Mouse (Mus musculus) spleen, embryonic (tissue): ENCODE measurements at regions not wholly inside any gene's neighbourhood (a gene's known extent, or its start where the extent isn't known, plus 50 kb on each side); places are given as distances from the start of the nearest gene placed in this dataset.

ENCODE experiments used
- CTCF ChIA-PET: fragments of 350-600 bp; sonication (Branson Sonifier 250); formaldehyde crosslinking; loops from one replicate; lab custom pipeline; 2022; lab: Charles Lee

DNA sequence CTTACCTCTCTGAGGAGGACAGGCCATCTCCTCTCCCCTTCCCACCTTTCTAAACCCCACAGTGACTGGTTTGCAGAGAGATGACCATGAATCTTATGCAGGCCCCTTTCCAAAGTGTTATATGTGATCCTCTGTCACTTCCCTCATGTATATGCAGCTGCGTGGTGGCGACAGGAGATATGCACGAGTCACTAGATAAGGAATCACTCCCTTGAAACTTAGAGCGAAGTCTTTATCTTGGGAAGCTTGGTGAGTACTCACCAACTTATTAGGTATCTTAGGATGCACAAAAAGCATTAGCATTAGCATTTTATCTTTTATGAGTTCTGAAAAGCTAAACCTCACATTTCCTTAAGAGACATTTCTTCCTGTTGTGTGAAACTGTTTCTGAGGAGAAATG is 421.9 kb downstream of the Tmem161b start:
- CTCF ChIA-PET = no interaction called here

- CTCF ChIA-PET = no interaction called here
Observed at GRCm38 (mm10) chr13:84646899-84647298, 424.8 kb downstream of the Tmem161b start.

DNA sequence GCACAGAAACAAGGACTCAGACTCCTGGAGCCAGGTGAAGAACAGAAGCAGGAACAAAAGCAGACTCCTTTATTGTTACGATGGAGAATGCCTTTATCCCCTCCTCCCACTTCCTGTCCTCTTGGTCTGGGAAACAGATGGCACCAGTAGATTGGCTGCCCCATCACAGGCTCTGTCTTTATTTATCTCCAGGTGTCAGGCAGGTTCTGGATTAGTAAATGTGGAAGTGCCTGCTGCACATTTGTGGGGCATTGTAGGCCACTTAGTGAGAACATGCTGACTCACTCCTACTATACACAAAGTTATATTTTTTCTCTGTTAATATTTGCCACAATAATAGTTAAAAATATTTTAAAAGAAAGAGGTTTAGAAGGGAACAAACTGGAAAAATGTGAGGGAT is 426.0 kb downstream of the Tmem161b start:
- CTCF ChIA-PET = no interaction called here

- CTCF ChIA-PET = interaction anchor here (0.7 kb wide), 1 partner anchor 185 kb away, joined by 11 read pairs; no protein-coding TSS in a partner anchor
Observed at GRCm38 (mm10) chr13:84663967-84664366, 441.9 kb downstream of the Tmem161b start.

GRCm38 (mm10) chr13:84680971-84681370 is 458.9 kb downstream of the Tmem161b start:
- CTCF ChIA-PET = no interaction called here

- CTCF ChIA-PET = interaction anchor here (0.7 kb wide), 1 partner anchor 21 kb away, joined by 4 read pairs; no protein-coding TSS in a partner anchor
Observed at GRCm38 (mm10) chr13:84685930-84686329, 463.8 kb downstream of the Tmem161b start.

GRCm38 (mm10) chr13:84693462-84693861 is 471.4 kb downstream of the Tmem161b start:
- CTCF ChIA-PET = interaction anchor here (0.7 kb wide), 1 partner anchor 165 kb away, joined by 3 read pairs; no protein-coding TSS in a partner anchor

DNA sequence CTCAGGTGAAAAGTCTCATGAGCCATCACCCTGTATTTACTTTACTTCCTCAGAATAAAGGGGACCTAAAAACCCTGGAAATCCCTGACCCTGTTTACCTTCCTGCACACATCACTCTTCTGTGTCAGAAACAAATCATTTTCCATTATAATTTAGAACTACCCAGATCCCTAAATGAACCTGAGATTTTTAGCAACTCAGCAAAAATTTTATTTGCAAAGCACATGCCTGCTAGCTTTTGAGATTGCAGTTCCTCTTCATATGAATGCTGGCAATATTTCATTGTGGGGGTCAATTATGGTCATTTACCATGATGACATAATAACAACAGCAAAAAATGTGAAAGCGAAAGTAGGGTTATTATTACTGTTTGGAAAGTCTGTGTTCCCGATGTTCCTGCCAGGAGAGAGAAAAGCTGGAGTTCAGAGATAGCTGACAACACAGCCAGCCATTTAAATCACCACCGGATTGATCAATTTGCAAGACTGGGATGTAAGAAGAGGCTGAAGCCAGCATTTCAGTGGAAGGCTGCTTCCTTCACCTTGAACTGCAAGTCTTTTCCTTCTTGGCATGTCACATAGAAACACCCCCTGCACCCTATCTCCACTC is 476.5 kb downstream of the Tmem161b start:
- CTCF ChIA-PET = no interaction called here

GRCm38 (mm10) chr13:84741231-84741630 is 448.0 kb upstream of the Ccnh start:
- CTCF ChIA-PET = no interaction called here

DNA sequence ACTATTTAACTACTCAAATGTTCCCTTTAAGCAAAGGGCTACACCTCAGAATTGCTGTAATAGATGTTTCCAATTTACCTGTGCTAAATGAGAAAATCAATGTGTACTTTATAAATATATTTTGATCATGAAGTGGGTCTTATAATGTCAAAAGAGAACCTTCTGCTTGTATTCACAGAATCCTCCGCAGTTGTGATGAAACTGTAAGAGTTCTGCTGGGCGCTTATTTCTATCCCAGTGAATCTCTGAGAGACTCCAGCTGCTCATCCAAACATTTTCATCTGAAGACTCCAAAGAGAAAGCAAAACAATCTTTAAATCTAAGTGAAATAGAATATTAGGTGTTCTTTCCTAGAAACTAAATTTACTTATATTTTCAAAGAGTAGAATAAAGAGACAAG is 440.9 kb upstream of the Ccnh start:
- CTCF ChIA-PET = no interaction called here

DNA sequence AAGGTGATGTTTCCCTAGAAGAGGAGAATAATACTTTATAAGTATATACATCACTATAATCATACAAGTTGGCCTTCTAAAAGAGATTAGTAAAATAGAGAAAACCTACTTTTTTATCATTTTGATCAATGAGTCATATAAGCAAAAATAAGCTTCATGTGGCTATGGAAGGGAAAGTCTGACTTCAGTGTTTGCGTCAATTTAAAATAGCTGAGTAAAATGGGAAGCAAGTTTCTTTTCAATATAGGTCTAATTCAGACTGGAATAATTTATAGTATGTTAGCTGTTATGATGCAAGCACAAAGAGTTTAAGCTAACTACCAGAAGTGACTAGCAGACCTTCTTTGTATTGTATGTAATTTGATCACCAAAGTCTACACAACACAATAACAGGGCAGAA is 440.0 kb upstream of the Ccnh start:
- CTCF ChIA-PET = no interaction called here

- CTCF ChIA-PET = no interaction called here
Observed at GRCm38 (mm10) chr13:84750136-84750535, 439.1 kb upstream of the Ccnh start.

DNA sequence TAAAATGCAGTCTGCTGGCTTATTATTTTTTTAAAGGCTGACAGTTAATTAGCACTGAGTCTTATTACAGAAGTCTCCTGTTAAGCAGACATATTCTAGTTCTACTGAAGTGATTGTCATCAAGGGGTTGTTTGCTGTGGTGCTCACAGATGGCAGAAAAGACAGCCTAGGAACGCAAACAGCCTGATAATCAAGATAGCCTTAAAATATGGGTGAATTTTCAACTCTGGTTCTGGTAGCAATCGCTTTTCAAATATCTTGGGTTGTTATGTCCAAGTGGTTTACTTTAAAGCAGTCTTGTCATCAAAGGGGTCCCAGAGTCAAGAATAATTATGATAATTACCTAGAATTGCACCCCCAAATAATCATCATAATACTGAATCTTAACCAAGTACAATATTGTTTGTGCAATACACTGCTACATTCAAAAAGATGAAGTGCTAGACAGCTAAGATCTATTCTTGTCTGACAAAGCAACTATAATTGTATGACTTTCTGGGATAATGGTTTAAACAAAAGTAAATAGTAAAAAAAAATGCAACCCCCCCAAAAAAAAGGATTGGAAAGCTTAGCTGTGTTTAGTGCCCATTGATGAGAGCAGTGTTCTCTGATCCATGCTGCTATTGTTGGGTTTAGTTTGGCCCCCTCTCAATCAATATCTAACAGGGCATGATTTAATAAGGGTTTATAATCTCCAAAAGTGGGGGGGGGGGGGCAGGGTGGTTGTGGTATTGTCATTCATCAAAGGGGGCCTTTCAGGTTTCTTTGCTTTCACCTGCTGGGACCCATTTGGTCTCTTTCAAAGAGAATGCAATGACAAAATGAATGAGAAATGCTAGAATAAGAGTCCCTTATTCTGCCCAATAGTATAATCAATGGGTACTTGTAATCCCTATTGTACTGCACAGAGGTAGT is 437.4 kb upstream of the Ccnh start:
- CTCF ChIA-PET = interaction anchor here (0.7 kb wide), 1 partner anchor 24 kb away, joined by 3 read pairs; no protein-coding TSS in a partner anchor

DNA sequence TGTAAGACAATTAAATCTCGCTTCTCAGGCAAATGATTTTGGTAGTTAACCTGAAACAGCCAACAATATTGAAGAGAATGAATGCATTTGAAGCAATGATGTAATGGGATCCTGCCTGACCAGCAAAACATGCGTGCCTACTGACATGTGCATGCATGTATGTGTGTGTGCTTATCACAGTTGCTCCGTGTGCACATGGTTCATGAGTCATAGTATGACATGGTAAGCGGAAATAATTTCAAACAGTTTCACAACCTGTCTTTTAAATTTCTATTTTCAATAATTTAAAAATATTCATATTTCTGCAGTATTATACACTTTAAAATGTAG is 436.8 kb upstream of the Ccnh start:
- CTCF ChIA-PET = no interaction called here

DNA sequence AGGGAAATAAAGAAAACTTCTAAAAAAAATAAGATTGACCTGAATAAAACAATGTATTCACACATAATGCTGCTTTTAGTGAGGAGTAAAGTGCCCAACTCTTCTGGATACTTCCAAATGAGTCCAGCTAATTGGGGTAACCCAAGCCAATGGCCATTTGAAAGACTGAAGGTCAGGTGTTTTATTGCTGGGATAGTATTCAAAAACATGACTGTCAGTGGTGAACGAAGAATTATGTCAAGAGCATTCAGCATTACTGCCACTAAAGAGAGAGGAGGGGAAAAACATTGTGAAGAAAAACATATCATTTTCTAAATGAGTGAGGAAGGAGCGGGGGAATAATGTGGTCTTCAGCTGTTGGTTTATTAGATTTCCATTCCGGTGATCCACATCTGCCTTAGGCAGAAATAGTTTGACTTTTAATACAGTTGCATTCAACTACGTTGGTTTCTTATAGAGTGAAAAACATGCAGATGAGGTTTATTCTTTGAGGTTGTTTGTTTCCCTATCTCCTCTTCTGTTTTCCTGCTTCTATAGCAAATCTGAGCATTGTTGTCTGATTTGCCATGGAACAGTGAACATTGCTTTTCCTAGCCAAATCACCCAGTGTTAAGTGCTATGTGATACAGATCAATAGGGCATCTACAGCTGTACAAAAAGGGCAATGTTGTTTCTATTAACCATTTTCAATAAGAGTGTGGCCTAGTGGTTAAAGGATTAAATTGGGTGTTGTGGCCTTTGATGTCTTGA is 435.3 kb upstream of the Ccnh start:
- CTCF ChIA-PET = no interaction called here

GRCm38 (mm10) chr13:84754821-84755725 is 434.1 kb upstream of the Ccnh start:
- CTCF ChIA-PET = no interaction called here

- CTCF ChIA-PET = no interaction called here
Observed at GRCm38 (mm10) chr13:84756796-84757335, 432.3 kb upstream of the Ccnh start.

DNA sequence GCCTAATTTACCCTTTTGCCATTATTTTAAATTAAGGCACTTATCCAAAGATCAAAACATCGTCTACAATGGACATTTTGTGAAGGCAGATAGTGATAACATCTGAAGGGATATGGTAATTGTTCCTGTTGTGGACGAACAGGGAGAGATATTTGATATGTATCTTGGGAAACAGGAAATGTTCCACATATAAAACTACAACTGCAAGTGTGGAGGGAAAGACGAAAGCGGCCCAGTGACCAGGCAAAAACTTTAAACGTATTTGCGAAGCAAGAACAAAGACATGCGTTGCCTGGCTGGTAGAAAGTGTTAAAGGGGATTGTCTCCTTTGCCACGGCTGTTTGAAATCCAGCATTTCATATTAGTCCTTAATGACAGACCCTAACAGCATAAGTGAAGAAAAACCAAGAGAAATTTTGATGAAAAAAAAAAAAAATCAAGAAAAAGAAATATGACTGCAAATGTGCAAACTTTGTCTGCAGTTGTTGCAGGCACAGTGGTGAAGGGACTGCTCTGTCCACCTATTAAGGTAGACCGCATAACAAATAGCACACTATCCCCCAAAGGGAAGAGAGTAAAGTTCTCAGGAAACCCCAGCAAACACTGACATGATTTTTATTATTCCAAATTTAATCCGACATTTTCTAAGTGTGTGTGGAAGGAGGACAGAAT is 431.2 kb upstream of the Ccnh start:
- CTCF ChIA-PET = no interaction called here

- CTCF ChIA-PET = no interaction called here
Observed at GRCm38 (mm10) chr13:84758568-84758900, 430.7 kb upstream of the Ccnh start.

DNA sequence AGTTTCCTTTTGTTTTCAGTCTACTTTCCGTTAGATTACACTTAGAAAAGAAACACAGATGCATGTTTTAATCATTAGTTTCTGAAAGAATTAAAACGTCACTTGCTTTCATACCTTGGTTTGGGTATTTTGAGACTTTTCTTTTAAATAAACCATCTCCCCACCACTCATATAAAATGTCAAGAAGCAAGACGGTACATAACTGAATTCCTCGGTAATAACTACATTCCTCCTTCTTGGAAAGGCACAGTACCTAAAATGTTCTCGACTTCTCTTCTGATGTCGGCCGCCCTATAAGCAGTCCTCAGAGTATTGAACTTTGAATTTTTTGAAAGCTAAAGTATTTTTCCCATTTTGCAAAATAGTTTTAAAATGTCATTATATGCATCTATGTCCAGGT is 430.1 kb upstream of the Ccnh start:
- CTCF ChIA-PET = no interaction called here
